Mouse (Mus musculus) intestine, embryonic 16.5 days (tissue): ENCODE measurements around the gene Sv2c. TPM values are rescaled to one million over a fixed set of nuclear protein-coding genes. Genes with fewer than 3 reads are reported as not detected.

ENCODE experiments used
- ATAC-seq: fragments of 200-750 bp; cut with Nextera tagmentation; 2 replicates; pipeline ENCODE4 v1.8.0; 2017; ENCODE audit warnings: moderate TSS enrichment, moderate library complexity
- H3K27ac ChIP-seq: fragments of 300-500 bp; sonication (generic); 2 replicates; pipeline ENCODE4 v1.5.1; 2014; ENCODE audit warnings: mild to moderate bottlenecking, low read length
- H3K27me3 ChIP-seq: fragments of 300-500 bp; sonication (generic); replicated peaks from 2 replicates; pipeline ENCODE4 v1.6.1; 2014; ENCODE audit warnings: low read length, control low read depth, mixed read lengths; ENCODE audit not compliant: control insufficient read depth, insufficient read depth
- H3K36me3 ChIP-seq: fragments of 300-500 bp; sonication (generic); 2 replicates; pipeline ENCODE4 v1.6.1; 2014; ENCODE audit warnings: low read length, control low read depth; ENCODE audit not compliant: control insufficient read depth, insufficient read depth
- H3K4me1 ChIP-seq: fragments of 300-500 bp; sonication (generic); 2 replicates; pipeline ENCODE4 v1.6.1; 2014; ENCODE audit warnings: low read length, control low read depth, mixed read lengths; ENCODE audit not compliant: control insufficient read depth, insufficient read depth
- H3K4me2 ChIP-seq: fragments of 300-500 bp; sonication (generic); 2 replicates; pipeline ENCODE4 v1.6.1; 2014; ENCODE audit warnings: low read depth, low read length, control low read depth
- H3K4me3 ChIP-seq: fragments of 300-500 bp; sonication (generic); 2 replicates; pipeline ENCODE4 v1.5.1; 2014; ENCODE audit warnings: mild to moderate bottlenecking, low read length
- H3K9ac ChIP-seq: fragments of 300-500 bp; sonication (generic); 2 replicates; pipeline ENCODE4 v1.6.1; 2014; ENCODE audit warnings: low read depth, low read length
- H3K9me3 ChIP-seq: fragments of 300-500 bp; sonication (generic); 2 replicates; pipeline ENCODE4 v1.6.1; 2016; ENCODE audit warnings: low read length, control low read depth; ENCODE audit not compliant: control insufficient read depth
- WGBS: fragments of 180-500 bp; shearing (Covaris S2); extraction: QIAGEN DNeasy Blood & Tissue Kit; methylation state at CpG from one replicate; pipeline ENCODE4 v1.1.7; 2014; 5-methylcytosine and 5-hydroxymethylcytosine counted together
- polyA plus RNA-seq: library from polyadenylated mRNA; unstranded; fragments of >200 nt; fragmentation: Nextera tagmentation; extraction: Ambion mirVana; gene quantifications from 2 replicates; pipeline ENCODE4 v1.2.1, GENCODE M21; 2015

Gene Sv2c
- polyA plus RNA-seq, 1 experiment from 2014 or later = 1.8 TPM

DNA sequence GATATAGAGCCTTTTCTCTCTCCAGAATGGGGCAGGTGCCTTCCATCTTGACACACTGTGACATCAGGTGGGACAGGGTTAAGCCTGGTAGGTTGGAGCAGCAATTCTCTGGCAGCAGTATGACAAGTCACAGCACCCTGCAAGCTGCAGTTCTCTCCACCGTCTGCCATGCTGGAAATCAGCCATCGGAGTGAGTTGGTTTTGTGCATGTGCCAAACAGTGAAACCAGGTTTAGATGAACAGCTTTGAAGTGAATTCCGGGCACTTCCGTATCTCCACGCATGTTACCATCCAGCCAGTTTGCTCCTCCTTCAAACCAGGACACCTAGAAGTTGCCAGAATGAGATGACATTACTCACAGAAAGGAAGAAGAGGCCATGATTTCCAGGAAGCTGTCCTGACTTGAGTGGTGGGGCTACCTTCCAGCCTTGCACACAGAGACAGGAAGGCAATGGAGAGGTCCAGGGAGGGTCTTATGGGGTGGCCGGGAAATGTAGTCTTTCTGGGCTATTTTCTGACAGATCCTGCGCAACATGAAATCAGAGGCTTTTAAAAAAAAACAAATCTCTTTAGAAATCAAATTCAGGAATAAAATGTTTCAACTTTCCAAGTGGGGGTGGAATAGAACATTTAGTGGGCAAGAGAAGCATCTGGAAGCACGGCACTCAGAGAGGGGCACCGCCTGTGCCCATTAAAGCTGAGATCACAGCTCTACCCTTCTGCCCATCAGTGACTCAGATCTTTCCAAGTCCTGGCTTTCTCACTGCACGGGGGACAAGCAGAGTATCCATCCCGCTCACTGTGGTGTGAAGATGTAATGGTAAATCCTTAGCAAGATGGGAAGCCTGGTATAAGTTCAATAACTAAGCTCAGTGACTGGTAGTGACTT, 220.0 kb downstream of the Sv2c start:
- Histone ChIP-seq H3K9me3 (no peaks in the 10 kb centered on the region), H3K4me3 (no peak overlapping the region), H3K36me3 (no peaks in the 10 kb centered on the region), H3K4me1 (no peaks in the 10 kb centered on the region), H3K27ac (no peak overlapping the region), H3K4me2 (no peak overlapping the region), H3K9ac (no peak overlapping the region), H3K27me3 (no peaks in the 10 kb centered on the region)
- WGBS = 79% methylated on average over 11 of the region's 11 CpGs
- no peak for ATAC-seq

- Histone ChIP-seq H3K27me3 (no peaks in the 10 kb centered on the region), H3K4me3 (no peak overlapping the region), H3K4me1 (no peaks in the 10 kb centered on the region), H3K36me3 (no peaks in the 10 kb centered on the region), H3K27ac (no peak overlapping the region), H3K9ac (no peak overlapping the region), H3K9me3 (no peaks in the 10 kb centered on the region; the same call in 1 of the 2 replicates), H3K4me2 (no peak overlapping the region)
- 75% methylated on average over 9 of the region's 9 CpGs for WGBS
- no peak for ATAC-seq
These were observed 222.1 kb downstream of the Sv2c start for GRCm38 (mm10) chr13:95910270-95910669.

- Histone ChIP-seq H3K27me3 (no peaks in the 10 kb centered on the region), H3K9me3 (no peaks in the 10 kb centered on the region; the same call in 1 of the 2 replicates), H3K4me1 (no peaks in the 10 kb centered on the region), H3K4me3 (no peak overlapping the region), H3K9ac (no peak overlapping the region), H3K27ac (no peak overlapping the region), H3K4me2 (no peak overlapping the region), H3K36me3 (no peaks in the 10 kb centered on the region)
- 85% methylated on average over 2 of the region's 2 CpGs for WGBS
- no peak for ATAC-seq
These were observed 223.1 kb downstream of the Sv2c start for GRCm38 (mm10) chr13:95909244-95909643.

Other genes with a start within 250 kb of the Sv2c start
- 29.4 and 32.5 TPM in 2 replicates for gene Iqgap2, start 240.7 kb downstream of the Sv2c start, polyA plus RNA-seq
- gene Gm20075, start 51.2 kb downstream of the Sv2c start, polyA plus RNA-seq = 16.2 and 19.3 TPM in 2 replicates
- gene Gm17190, start 50.5 kb downstream of the Sv2c start, polyA plus RNA-seq = not detected in 2 replicates